Mouse (Mus musculus) stomach, embryonic 14.5 days (tissue): Measurements from ENCODE around the gene Gpc3. TPM values are rescaled to one million over a fixed set of nuclear protein-coding genes. Genes with fewer than 3 reads are reported as not detected.

ENCODE experiments used
- ATAC-seq: fragments of 200-750 bp; cut with Nextera tagmentation; 2 replicates; pipeline ENCODE4 v1.8.0; 2017; ENCODE audit warnings: low read depth, moderate TSS enrichment; ENCODE audit not compliant: insufficient number of reproducible peaks, insufficient read depth, low FRiP score
- H3K27ac ChIP-seq: fragments of 300-500 bp; sonication (generic); 2 replicates; pipeline ENCODE4 v1.5.1; 2014; ENCODE audit warnings: mild to moderate bottlenecking, low read length, moderate library complexity, mixed read lengths
- H3K27me3 ChIP-seq: fragments of 300-500 bp; sonication (generic); 2 replicates; pipeline ENCODE4 v1.6.1; 2014; ENCODE audit warnings: low read length, control low read depth, mixed read lengths; ENCODE audit not compliant: control insufficient read depth, insufficient read depth
- H3K36me3 ChIP-seq: fragments of 300-500 bp; sonication (generic); 2 replicates; pipeline ENCODE4 v1.6.1; 2014; ENCODE audit warnings: mild to moderate bottlenecking, control low read depth, low read length, moderate library complexity, mixed read lengths; ENCODE audit not compliant: control insufficient read depth, insufficient read depth
- H3K4me1 ChIP-seq: fragments of 300-500 bp; sonication (generic); 2 replicates; pipeline ENCODE4 v1.6.1; 2014; ENCODE audit warnings: low read length, control low read depth, mixed read lengths; ENCODE audit not compliant: control insufficient read depth, insufficient read depth
- H3K4me2 ChIP-seq: fragments of 300-500 bp; sonication (generic); replicated peaks from 2 replicates; pipeline ENCODE4 v1.6.1; 2014; ENCODE audit warnings: low read depth, low read length, control low read depth
- H3K4me3 ChIP-seq: fragments of 300-500 bp; sonication (generic); 2 replicates; pipeline ENCODE4 v1.5.1; 2014; ENCODE audit warnings: low read depth, low read length, control low read depth
- H3K9ac ChIP-seq: fragments of 300-500 bp; sonication (generic); replicated peaks from 2 replicates; pipeline ENCODE4 v1.6.1; 2014; ENCODE audit warnings: low read depth, mild to moderate bottlenecking, control low read depth, low read length, moderate library complexity, mixed read lengths
- H3K9me3 ChIP-seq: fragments of 300-500 bp; sonication (generic); 2 replicates; pipeline ENCODE4 v1.6.1; 2016; ENCODE audit warnings: low read depth, low read length, control low read depth; ENCODE audit not compliant: control insufficient read depth
- WGBS: fragments of 180-500 bp; shearing (Covaris S2); extraction: QIAGEN DNeasy Blood & Tissue Kit; methylation state at CpG from one replicate; pipeline ENCODE4 v1.1.7; 2014; 5-methylcytosine and 5-hydroxymethylcytosine counted together
- polyA plus RNA-seq: library from polyadenylated mRNA; unstranded; fragments of >200 nt; fragmentation: Nextera tagmentation; extraction: Ambion mirVana; gene quantifications from 2 replicates; pipeline ENCODE4 v1.2.1, GENCODE M21; 2014

Gpc3 gene
- polyA plus RNA-seq, 1 experiment from 2014 or later = 750 TPM

DNA sequence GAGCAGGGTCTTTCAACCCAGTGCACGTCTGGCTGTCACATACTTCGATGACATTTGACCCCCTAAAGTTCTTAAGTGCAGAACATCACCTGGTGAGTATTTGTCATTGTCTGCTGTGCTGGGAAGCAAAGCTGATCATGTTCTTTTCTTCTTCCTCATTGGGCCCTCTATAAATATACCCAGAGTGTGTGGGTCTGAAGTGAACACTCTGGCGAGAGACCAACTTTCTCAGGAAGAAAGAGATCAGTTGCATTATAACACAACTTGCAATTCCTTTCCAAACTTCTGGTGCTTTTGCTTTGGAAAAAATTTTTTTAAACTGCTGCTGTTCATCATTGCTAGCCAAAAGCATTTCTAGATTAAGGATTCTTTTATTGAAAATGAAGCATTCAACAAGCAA lies 269.7 kb downstream of the Gpc3 start:
- H3K9ac ChIP-seq = no peak overlapping the region
- no peaks in the 10 kb centered on the region for H3K36me3 ChIP-seq
- 70% methylated on average over 3 of the region's 3 CpGs for WGBS
- H3K27ac ChIP-seq = no peak overlapping the region
- H3K4me2 ChIP-seq = no peak overlapping the region
- H3K27me3 ChIP-seq = no peaks in the 10 kb centered on the region
- ATAC-seq = no peak
- H3K9me3 ChIP-seq = no peaks in the 10 kb centered on the region
- H3K4me1 ChIP-seq = no peaks in the 10 kb centered on the region
- no peak overlapping the region for H3K4me3 ChIP-seq

DNA sequence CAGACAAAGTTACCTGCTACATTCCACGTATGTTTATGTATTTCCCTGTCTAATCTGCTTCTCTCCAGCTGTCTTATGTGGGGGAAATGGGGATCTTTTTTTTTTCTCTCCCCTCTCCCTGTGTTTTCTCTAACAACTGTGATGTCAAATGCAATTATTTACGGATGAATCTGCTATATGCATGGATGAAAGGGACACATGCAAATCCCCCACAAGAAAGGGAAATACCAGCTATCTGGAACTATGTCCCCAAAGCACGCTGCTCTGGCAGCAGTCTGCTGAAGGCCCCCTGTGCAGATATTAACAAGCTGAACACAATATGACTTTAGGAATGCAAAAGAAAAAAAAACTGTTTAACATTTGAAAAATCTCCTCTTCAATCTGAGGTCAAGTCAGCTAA lies 273.5 kb downstream of the Gpc3 start:
- ATAC-seq = no peak
- no peaks in the 10 kb centered on the region for H3K9me3 ChIP-seq
- H3K27me3 ChIP-seq = no peaks in the 10 kb centered on the region
- 71% methylated on average over 3 of the region's 3 CpGs for WGBS
- H3K4me3 ChIP-seq = no peak overlapping the region
- H3K9ac ChIP-seq = no peak overlapping the region
- H3K4me1 ChIP-seq = no peaks in the 10 kb centered on the region
- H3K36me3 ChIP-seq = no peaks in the 10 kb centered on the region
- no peak overlapping the region for H3K4me2 ChIP-seq
- no peak overlapping the region for H3K27ac ChIP-seq

DNA sequence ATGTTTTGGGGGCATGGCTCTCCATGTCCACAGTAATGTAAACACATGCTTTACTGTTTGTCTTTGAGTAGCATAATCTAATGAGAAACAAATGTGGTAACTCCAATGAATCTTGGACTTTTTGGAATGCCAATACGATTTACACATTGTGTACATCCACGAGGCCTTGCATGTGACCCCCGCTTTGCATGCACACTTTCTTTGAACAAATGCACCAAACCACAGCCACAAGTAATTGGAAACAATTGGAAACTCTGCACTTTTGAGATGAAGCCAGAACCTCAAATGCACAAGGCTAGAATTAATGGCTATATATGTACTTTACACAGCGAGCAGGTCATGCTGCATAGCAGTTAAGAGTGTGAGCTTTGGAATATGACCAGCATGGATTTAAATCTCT lies 292.0 kb downstream of the Gpc3 start:
- H3K27ac ChIP-seq = no peak overlapping the region
- no peaks in the 10 kb centered on the region for H3K36me3 ChIP-seq
- H3K4me1 ChIP-seq = no peaks in the 10 kb centered on the region
- H3K9me3 ChIP-seq = no peaks in the 10 kb centered on the region
- H3K27me3 ChIP-seq = no peaks in the 10 kb centered on the region
- 79% methylated on average over 4 of the region's 4 CpGs for WGBS
- ATAC-seq = no peak
- H3K9ac ChIP-seq = no peak overlapping the region
- H3K4me2 ChIP-seq = no peak overlapping the region
- no peak overlapping the region for H3K4me3 ChIP-seq

DNA sequence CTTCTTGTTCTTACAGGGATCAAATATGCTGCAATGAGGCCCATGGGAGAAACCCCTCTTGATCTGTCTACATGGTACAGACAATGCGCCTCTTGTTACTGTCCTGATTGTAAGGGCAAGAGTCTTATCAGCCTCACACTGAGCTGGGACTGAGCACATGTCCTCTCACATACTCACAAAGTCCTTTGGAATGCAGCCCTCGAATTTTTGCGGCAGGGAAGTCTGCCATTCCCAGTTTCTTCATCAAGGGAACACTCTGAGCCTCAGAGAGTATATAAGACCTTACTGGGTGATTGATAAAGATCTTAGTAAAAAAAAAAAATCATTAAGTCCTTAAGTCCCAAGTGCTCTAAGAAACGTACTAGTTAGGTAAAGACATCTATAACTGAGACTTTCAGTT lies 293.1 kb downstream of the Gpc3 start:
- 71% methylated on average over 4 of the region's 4 CpGs for WGBS
- ATAC-seq = no peak

DNA sequence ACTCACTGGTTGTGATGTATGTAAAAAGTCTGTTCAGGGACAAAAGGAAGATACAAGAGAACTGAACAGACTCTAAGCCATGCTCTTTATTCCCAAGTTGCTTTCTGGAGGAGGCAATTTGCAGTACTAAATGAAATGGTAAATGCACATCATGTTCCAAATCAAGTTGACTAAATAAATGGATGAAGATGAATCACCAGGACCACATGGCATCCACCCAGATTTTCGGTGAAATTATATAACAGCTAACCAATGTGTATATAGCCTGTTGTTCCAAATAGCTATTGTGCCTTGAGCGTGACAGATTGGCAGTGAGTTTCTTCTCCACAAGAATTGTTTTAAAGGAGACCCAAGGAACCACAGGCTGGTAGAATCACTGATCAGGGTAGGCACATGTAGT lies 302.8 kb downstream of the Gpc3 start:
- Histone ChIP-seq H3K27ac (no peak overlapping the region), H3K9me3 (no peaks in the 10 kb centered on the region)
- ATAC-seq = no peak

More for the DNA sequence above, 293.1 kb downstream of the Gpc3 start:
- Histone ChIP-seq H3K36me3 (no peaks in the 10 kb centered on the region), H3K9ac (no peak overlapping the region), H3K27ac (no peak overlapping the region), H3K4me2 (no peak overlapping the region), H3K4me1 (no peaks in the 10 kb centered on the region), H3K27me3 (no peaks in the 10 kb centered on the region), H3K4me3 (no peak overlapping the region), H3K9me3 (no peaks in the 10 kb centered on the region)

DNA sequence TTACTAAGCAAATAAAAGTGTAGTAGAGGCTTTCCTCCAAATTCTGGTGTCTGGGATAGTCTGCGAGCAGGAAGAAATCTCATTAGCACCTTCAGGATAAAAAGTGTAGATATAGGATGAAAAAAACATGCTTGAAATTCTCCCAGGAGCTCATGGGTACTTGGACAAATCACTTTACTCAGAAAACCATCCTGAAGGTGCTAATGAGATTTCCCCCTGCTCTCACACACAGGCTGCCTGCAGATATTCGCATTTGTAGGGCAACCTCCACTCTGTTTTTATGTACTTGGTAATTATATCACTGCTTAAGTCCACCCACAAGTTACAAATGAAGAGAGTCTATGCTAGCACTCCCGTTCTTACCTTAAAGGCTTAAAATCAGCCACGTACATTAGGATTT lies 308.5 kb downstream of the Gpc3 start:
- Histone ChIP-seq H3K36me3 (no peaks in the 10 kb centered on the region), H3K4me3 (no peak overlapping the region), H3K4me2 (no peak overlapping the region), H3K9ac (no peak overlapping the region), H3K27me3 (no peaks in the 10 kb centered on the region), H3K27ac (no peak overlapping the region), H3K9me3 (no peaks in the 10 kb centered on the region), H3K4me1 (no peaks in the 10 kb centered on the region)
- WGBS = 90% methylated on average over 4 of the region's 4 CpGs
- ATAC-seq = no peak

More for the DNA sequence above, 302.8 kb downstream of the Gpc3 start:
- Histone ChIP-seq H3K4me2 (no peak overlapping the region), H3K4me3 (no peak overlapping the region), H3K4me1 (no peaks in the 10 kb centered on the region), H3K9ac (no peak overlapping the region), H3K27me3 (no peaks in the 10 kb centered on the region), H3K36me3 (no peaks in the 10 kb centered on the region; the same call in 1 of the 2 replicates)
- WGBS = 87% methylated on average over 2 of the region's 2 CpGs

DNA sequence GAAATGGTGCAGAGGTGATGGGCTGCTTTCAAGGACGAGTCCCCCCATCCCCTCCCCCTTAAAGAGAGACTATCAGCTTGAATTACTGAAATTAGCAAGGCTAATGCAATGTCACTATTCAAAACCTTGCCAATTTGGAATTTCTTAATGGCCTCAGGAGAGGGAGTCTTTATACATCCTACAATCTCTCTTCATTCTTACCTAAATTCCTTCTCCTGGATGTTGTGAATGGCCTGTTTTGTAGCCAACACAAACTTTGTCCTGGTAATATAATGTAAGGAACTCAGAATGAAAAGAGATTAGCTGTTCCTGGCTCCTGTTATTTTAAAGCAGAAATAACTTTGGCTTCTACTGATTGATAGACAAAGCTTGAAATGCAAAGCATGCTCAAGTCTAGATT lies 325.0 kb downstream of the Gpc3 start:
- 47% methylated on average over 1 of the region's 1 CpGs for WGBS
- Histone ChIP-seq H3K4me3 (no peak overlapping the region), H3K36me3 (no peaks in the 10 kb centered on the region), H3K9me3 (no peaks in the 10 kb centered on the region), H3K27me3 (no peaks in the 10 kb centered on the region), H3K27ac (no peak overlapping the region), H3K4me2 (no peak overlapping the region), H3K9ac (no peak overlapping the region), H3K4me1 (no peaks in the 10 kb centered on the region)
- ATAC-seq = no peak

DNA sequence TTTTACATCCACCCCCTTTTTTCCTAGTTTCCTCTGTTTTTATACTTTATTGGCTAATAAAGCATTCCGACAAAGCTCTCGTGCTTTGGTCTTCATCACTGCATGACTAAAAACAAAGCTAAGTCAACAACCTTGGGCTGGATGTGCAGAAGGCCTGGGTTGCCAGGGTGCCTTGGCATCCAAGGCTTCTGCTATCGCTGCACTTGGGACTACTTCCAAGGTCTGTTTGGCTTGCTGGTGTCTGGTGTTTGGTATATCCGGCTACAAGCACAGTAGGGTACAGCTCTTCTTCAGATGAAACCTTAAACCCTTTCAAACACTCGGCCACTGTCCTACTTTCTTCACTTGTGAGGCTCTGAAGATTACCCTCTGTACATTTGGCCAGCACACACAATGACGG lies 325.8 kb downstream of the Gpc3 start:
- no peak overlapping the region for H3K27ac ChIP-seq
- H3K4me1 ChIP-seq = no peaks in the 10 kb centered on the region
- no peak overlapping the region for H3K9ac ChIP-seq
- no peak overlapping the region for H3K4me3 ChIP-seq
- WGBS = 71% methylated on average over 6 of the region's 6 CpGs
- H3K9me3 ChIP-seq = no peaks in the 10 kb centered on the region
- no peak overlapping the region for H3K4me2 ChIP-seq
- ATAC-seq = no peak
- H3K27me3 ChIP-seq = no peaks in the 10 kb centered on the region
- H3K36me3 ChIP-seq = no peaks in the 10 kb centered on the region

DNA sequence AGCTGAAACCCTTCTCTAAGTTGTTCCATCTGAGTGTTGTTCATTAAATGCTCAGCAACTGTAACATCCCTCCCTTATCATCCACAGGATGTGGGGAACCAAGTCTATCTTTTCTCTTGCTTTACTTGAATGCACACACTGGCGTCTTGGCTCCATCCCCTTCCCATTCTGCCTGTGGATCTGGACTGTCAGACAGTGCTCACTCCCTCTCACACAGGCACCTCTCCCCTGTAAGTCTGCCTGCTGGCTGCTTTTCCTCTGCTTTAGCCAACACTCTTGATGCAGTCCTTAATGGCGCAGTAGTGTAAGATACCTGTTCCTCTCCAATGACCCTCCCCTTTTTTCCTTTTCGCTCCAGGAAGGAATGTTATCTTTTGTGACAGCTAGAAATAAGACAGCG lies 331.7 kb downstream of the Gpc3 start:
- no peak for ATAC-seq
- WGBS = 68% methylated on average over 4 of the region's 4 CpGs
- Histone ChIP-seq H3K4me1 (no peaks in the 10 kb centered on the region), H3K4me2 (no peak overlapping the region), H3K27ac (no peak overlapping the region), H3K27me3 (no peaks in the 10 kb centered on the region), H3K9me3 (no peaks in the 10 kb centered on the region), H3K4me3 (no peak overlapping the region), H3K36me3 (no peaks in the 10 kb centered on the region), H3K9ac (no peak overlapping the region)
